Mouse (Mus musculus): ENCODE measurements at regions not wholly inside any gene's neighbourhood (a gene's known extent, or its start where the extent isn't known, plus 50 kb on each side); places are given as distances from the start of the nearest gene placed in this dataset.

- 93% methylated on average over 12 of the region's 12 CpGs for WGBS
- Histone ChIP-seq H3K4me3 (ENCODE audit: control insufficient read depth, insufficient read depth, low read length) (no peak overlapping the region), H3K27me3 (ENCODE audit: control insufficient read depth, insufficient read depth, low read length) (no peaks in the 10 kb centered on the region), H3K27ac (ENCODE audit: control insufficient read depth, insufficient read depth, low read length) (no peak overlapping the region), H3K4me1 (replicated peaks; ENCODE audit: control insufficient read depth, insufficient read depth, low read length) (no peaks in the 10 kb centered on the region), H3K36me3 (ENCODE audit: control insufficient read depth, insufficient read depth, low read length) (no peaks in the 10 kb centered on the region)
- TF ChIP-seq POLR2A (IDR thresholded peaks at IDR 0.05; ENCODE audit: control insufficient read depth, extremely low read depth, insufficient read depth, low read length, poor library complexity), result no peak
- no peak for TF ChIP-seq CTCF (IDR thresholded peaks at IDR 0.05; ENCODE audit: borderline replicate concordance, control insufficient read depth, extremely low read depth, insufficient read depth, low read length, poor library complexity)
- no peak for DNase-seq
Observed at GRCm38 (mm10) chr13:59255798-59256435, 329.1 kb downstream of the Agtpbp1 start.

DNA sequence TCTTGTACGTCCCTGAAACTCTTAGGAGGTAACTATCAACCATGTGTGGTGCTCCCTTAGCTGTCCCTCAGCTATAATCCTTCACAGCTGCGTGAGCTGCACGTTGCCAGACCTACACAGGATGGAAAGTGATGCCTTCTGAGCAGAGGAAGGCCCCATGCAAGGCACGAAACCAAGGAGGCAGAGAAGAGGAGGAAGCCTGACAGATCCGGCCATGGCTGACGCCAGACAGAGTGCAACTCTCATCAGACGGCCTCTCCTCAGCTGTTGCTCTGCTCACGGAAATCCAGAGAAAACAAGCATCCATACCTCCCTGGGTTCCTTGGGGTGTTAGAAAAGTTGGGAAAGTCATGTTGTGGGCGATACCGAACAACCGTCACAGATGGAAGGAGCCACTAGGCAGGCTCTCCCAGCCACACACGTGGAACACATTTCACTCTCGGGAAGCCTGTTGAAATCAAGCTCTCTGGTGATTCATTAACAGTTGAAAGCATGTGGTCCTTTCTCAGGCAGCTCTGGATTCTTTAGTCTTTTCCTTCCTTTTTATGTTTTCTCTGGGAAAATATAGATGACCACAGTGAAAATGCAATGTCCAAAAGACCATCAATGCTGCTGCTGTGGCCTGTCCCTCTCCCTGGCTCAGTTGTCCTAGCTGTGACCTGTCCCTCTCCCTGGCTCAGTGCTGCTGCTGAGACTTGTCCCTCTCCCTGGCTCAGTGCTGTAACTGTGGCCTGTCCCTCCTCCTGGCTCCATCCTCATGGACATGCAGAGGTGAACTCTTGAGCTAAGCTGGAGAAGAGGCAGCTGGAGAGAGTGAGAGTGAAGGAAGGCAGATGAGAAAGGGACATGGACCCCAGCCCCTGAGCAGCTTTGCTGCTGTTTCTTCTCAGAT, 331.1 kb downstream of the Agtpbp1 start:
- DNase-seq, result no peak
- Histone ChIP-seq H3K4me3 (ENCODE audit: control insufficient read depth, insufficient read depth, low read length) (no peak overlapping the region), H3K36me3 (ENCODE audit: control insufficient read depth, insufficient read depth, low read length) (no peaks in the 10 kb centered on the region), H3K27ac (ENCODE audit: control insufficient read depth, insufficient read depth, low read length) (no peak overlapping the region), H3K27me3 (ENCODE audit: control insufficient read depth, insufficient read depth, low read length) (no peaks in the 10 kb centered on the region), H3K4me1 (replicated peaks; ENCODE audit: control insufficient read depth, insufficient read depth, low read length) (no peaks in the 10 kb centered on the region)
- WGBS, result 80% methylated on average over 13 of the region's 13 CpGs
- TF ChIP-seq CTCF (IDR thresholded peaks at IDR 0.05; ENCODE audit: borderline replicate concordance, control insufficient read depth, extremely low read depth, insufficient read depth, low read length, poor library complexity) (no peak), POLR2A (IDR thresholded peaks at IDR 0.05; ENCODE audit: control insufficient read depth, extremely low read depth, insufficient read depth, low read length, poor library complexity) (no peak)

GRCm38 (mm10) chr13:59251252-59252006, 333.6 kb downstream of the Agtpbp1 start:
- TF ChIP-seq POLR2A (IDR thresholded peaks at IDR 0.05; ENCODE audit: control insufficient read depth, extremely low read depth, insufficient read depth, low read length, poor library complexity) (no peak), CTCF (IDR thresholded peaks at IDR 0.05; ENCODE audit: borderline replicate concordance, control insufficient read depth, extremely low read depth, insufficient read depth, low read length, poor library complexity) (no peak)
- Histone ChIP-seq H3K4me1 (replicated peaks; ENCODE audit: control insufficient read depth, insufficient read depth, low read length) (no peaks in the 10 kb centered on the region), H3K27me3 (ENCODE audit: control insufficient read depth, insufficient read depth, low read length) (no peaks in the 10 kb centered on the region), H3K27ac (ENCODE audit: control insufficient read depth, insufficient read depth, low read length) (no peak overlapping the region), H3K36me3 (ENCODE audit: control insufficient read depth, insufficient read depth, low read length) (no peaks in the 10 kb centered on the region), H3K4me3 (ENCODE audit: control insufficient read depth, insufficient read depth, low read length) (no peak overlapping the region)
- 73% methylated on average over 12 of the region's 12 CpGs for WGBS
- no peak for DNase-seq

DNA sequence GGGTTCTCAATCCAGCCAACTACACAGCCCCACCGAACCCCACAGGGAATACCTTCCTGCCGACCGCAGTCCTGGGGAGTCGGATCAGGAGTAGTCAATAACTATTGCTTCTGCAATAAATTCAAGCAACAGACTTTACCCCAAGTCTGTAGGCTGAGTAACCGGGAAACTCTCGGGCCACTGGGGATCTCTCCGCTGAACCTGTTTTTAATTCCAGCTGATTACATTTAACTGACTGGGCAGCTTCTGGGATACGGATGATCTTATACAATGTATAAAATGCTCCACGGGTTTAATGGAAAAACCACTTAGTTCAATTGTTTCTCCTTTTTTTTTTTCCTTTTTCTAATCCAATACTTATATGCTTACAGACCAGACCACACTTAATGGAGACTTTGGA, 336.6 kb downstream of the Agtpbp1 start:
- no peak overlapping the region for H3K27ac ChIP-seq (ENCODE audit: control insufficient read depth, insufficient read depth, low read length)
- WGBS, result 96% methylated on average over 9 of the region's 9 CpGs
- no peaks in the 10 kb centered on the region for H3K4me1 ChIP-seq (replicated peaks; ENCODE audit: control insufficient read depth, insufficient read depth, low read length)
- no peak for DNase-seq
- H3K27me3 ChIP-seq (ENCODE audit: control insufficient read depth, insufficient read depth, low read length), result no peaks in the 10 kb centered on the region
- no peak overlapping the region for H3K4me3 ChIP-seq (ENCODE audit: control insufficient read depth, insufficient read depth, low read length)
- TF ChIP-seq POLR2A (IDR thresholded peaks at IDR 0.05; ENCODE audit: control insufficient read depth, extremely low read depth, insufficient read depth, low read length, poor library complexity), result no peak
- TF ChIP-seq CTCF (IDR thresholded peaks at IDR 0.05; ENCODE audit: borderline replicate concordance, control insufficient read depth, extremely low read depth, insufficient read depth, low read length, poor library complexity), result no peak
- H3K36me3 ChIP-seq (ENCODE audit: control insufficient read depth, insufficient read depth, low read length), result no peaks in the 10 kb centered on the region

- WGBS, result 90% methylated on average over 7 of the region's 7 CpGs
- TF ChIP-seq POLR2A (IDR thresholded peaks at IDR 0.05; ENCODE audit: control insufficient read depth, extremely low read depth, insufficient read depth, low read length, poor library complexity), result no peak
- TF ChIP-seq CTCF (IDR thresholded peaks at IDR 0.05; ENCODE audit: borderline replicate concordance, control insufficient read depth, extremely low read depth, insufficient read depth, low read length, poor library complexity), result no peak
- no peak for DNase-seq
Observed at GRCm38 (mm10) chr13:59246984-59247537, 338.0 kb downstream of the Agtpbp1 start.

DNA sequence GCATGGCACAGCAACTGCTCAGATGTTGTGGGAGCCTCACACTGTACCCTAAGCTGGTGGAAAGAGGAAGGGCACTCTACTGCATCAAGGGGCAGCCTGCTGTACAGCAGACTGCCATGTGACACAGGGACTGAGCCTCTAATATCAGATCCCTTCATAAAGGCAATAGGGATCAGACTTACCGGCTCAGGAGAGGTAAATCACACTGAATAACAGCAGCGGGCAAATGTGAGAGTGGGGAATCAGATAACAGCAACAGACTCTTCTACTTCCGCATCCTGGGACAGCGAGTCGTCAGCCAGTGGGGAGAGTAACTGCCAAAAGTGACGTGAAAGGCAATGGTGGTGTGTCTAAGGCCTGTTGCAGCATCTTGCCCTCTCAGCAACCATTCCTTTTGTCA, 339.0 kb downstream of the Agtpbp1 start:
- Histone ChIP-seq H3K27me3 (ENCODE audit: control insufficient read depth, insufficient read depth, low read length) (no peaks in the 10 kb centered on the region), H3K36me3 (ENCODE audit: control insufficient read depth, insufficient read depth, low read length) (no peaks in the 10 kb centered on the region), H3K27ac (ENCODE audit: control insufficient read depth, insufficient read depth, low read length) (no peak overlapping the region), H3K4me3 (ENCODE audit: control insufficient read depth, insufficient read depth, low read length) (no peak overlapping the region), H3K4me1 (replicated peaks; ENCODE audit: control insufficient read depth, insufficient read depth, low read length) (no peaks in the 10 kb centered on the region)
- 67% methylated on average over 6 of the region's 6 CpGs for WGBS
- no peak for DNase-seq
- no peak for TF ChIP-seq CTCF (IDR thresholded peaks at IDR 0.05; ENCODE audit: borderline replicate concordance, control insufficient read depth, extremely low read depth, insufficient read depth, low read length, poor library complexity)
- no peak for TF ChIP-seq POLR2A (IDR thresholded peaks at IDR 0.05; ENCODE audit: control insufficient read depth, extremely low read depth, insufficient read depth, low read length, poor library complexity)

More at GRCm38 (mm10) chr13:59246984-59247537, 338.0 kb downstream of the Agtpbp1 start:
- H3K27me3 ChIP-seq (ENCODE audit: control insufficient read depth, insufficient read depth, low read length), result no peaks in the 10 kb centered on the region
- H3K4me1 ChIP-seq (replicated peaks; ENCODE audit: control insufficient read depth, insufficient read depth, low read length), result no peaks in the 10 kb centered on the region
- H3K27ac ChIP-seq (ENCODE audit: control insufficient read depth, insufficient read depth, low read length), result no peak overlapping the region
- no peaks in the 10 kb centered on the region for H3K36me3 ChIP-seq (ENCODE audit: control insufficient read depth, insufficient read depth, low read length)
- no peak overlapping the region for H3K4me3 ChIP-seq (ENCODE audit: control insufficient read depth, insufficient read depth, low read length)

Data from thymus, adult 2 months (tissue).